Mouse (Mus musculus): ENCODE results near the gene Tcea3.

The Tcea3 gene

GRCm38 (mm10) chr4:136281611-136282010 lies 34.1 kb downstream of the Tcea3 start:
- DNase-seq (ENCODE audit: low spot score), result no peak

GRCm38 (mm10) chr4:136282621-136283480 lies 35.3 kb downstream of the Tcea3 start:
- no peak for DNase-seq (ENCODE audit: low spot score)

GRCm38 (mm10) chr4:136283783-136284182 lies 36.3 kb downstream of the Tcea3 start:
- no peak for DNase-seq (ENCODE audit: low spot score)

- peak; percentile 89 for DNase-seq (ENCODE audit: low spot score)
Measured at GRCm38 (mm10) chr4:136284455-136284854, 36.9 kb downstream of the Tcea3 start, which contains the start of gene Zfp46. Gene Zfp46 (plus strand): TSS chr4:136284683.

GRCm38 (mm10) chr4:136284891-136285290 lies 37.4 kb downstream of the Tcea3 start:
- no peak for DNase-seq (ENCODE audit: low spot score)

GRCm38 (mm10) chr4:136285348-136285810 lies 37.9 kb downstream of the Tcea3 start:
- DNase-seq (ENCODE audit: low spot score), result peak; percentile 93

GRCm38 (mm10) chr4:136285811-136286371 lies 38.4 kb downstream of the Tcea3 start:
- DNase-seq (ENCODE audit: low spot score), result peak; percentile 95

GRCm38 (mm10) chr4:136289918-136290780 lies 42.6 kb downstream of the Tcea3 start:
- no peak for DNase-seq (ENCODE audit: low spot score)

GRCm38 (mm10) chr4:136290781-136291595 lies 43.5 kb downstream of the Tcea3 start:
- no peak for DNase-seq (ENCODE audit: low spot score)

- no peak for DNase-seq (ENCODE audit: low spot score)
Measured at GRCm38 (mm10) chr4:136291692-136292091, 44.2 kb downstream of the Tcea3 start.

- no peak for DNase-seq (ENCODE audit: low spot score)
Measured at GRCm38 (mm10) chr4:136295941-136296340, 48.4 kb downstream of the Tcea3 start.

- no peak for DNase-seq (ENCODE audit: low spot score)
Measured at GRCm38 (mm10) chr4:136302462-136302861, 54.9 kb downstream of the Tcea3 start.

- DNase-seq (ENCODE audit: low spot score), result no peak
Measured at GRCm38 (mm10) chr4:136304181-136304580, 56.7 kb downstream of the Tcea3 start.

GRCm38 (mm10) chr4:136308355-136308754 lies 60.8 kb downstream of the Tcea3 start:
- no peak for DNase-seq (ENCODE audit: low spot score)

- peak; percentile 62 for DNase-seq (ENCODE audit: low spot score)
Measured at GRCm38 (mm10) chr4:136309780-136310179, 62.3 kb downstream of the Tcea3 start.

GRCm38 (mm10) chr4:136310229-136311041 lies 62.9 kb downstream of the Tcea3 start, which contains the start of gene Hnrnpr:
Gene Hnrnpr (plus strand): TSS chr4:136310942.
- DNase-seq (ENCODE audit: low spot score), result peak; percentile 100

- DNase-seq (ENCODE audit: low spot score), result peak; percentile 75
Measured at GRCm38 (mm10) chr4:136311042-136311999, 63.8 kb downstream of the Tcea3 start.

- no peak for DNase-seq (ENCODE audit: low spot score)
Measured at GRCm38 (mm10) chr4:136312616-136313015, 65.1 kb downstream of the Tcea3 start.

GRCm38 (mm10) chr4:136317667-136318066 lies 70.1 kb downstream of the Tcea3 start:
- no peak for DNase-seq (ENCODE audit: low spot score)

All from testis, postnatal 10 days (tissue).